In the genomic region with DNA sequence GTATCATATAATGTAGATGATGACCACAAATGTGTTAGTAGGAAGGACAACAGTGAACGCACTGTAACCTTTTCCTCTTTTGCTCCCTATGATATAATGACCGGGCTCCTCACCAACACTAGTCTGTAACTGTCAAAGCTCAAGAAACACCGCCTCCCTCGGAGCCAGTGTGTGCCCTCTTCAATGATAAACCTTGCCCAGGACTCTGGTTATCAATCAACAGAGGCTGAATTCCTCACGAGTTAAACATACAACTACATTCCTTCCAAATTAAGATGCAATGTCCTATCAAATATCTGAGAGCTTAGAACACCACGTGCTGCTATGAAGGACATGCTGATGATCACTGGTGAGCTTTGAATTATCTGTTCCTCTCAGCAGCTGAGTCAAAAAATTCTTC, we compare ENCODE assay signal across 31 mouse cellular contexts. TPM values are rescaled to one million over a fixed set of nuclear protein-coding genes. Genes with fewer than 3 reads are reported as not detected.
DNase-seq lines count a peak whose midpoint lies in the region; ATAC-seq and TF ChIP-seq lines count a peak whose summit lies in the region.
"Had no signal": no experiment of that assay in that cellular context is flagged by ENCODE, and none has a peak within 500 bp of the region (broad histone marks: within the 10 kb centered on the region; RNA-seq: fewer than 3 reads in every experiment).

No protein-coding gene starts in this region.

- H3K27me3 ChIP-seq in kidney, embryonic 15.5 days: no peaks in the 10 kb centered on the region
- no peaks in the 10 kb centered on the region for H3K27me3 ChIP-seq in kidney, embryonic 14.5 days (ENCODE audit: control insufficient read depth, insufficient read depth, low read length)
- no peaks in the 10 kb centered on the region for H3K27me3 ChIP-seq in forebrain, postnatal 0 days (ENCODE audit: insufficient read depth, low read length)
- H3K27me3 ChIP-seq: CH12.LX; embryonic facial prominence, embryonic 13.5 days; forebrain, embryonic 13.5 days; heart, embryonic 12.5 days; heart, embryonic 15.5 days; hindbrain, embryonic 13.5 days; Patski had no signal

- DNase-seq in kidney, adult 18-20 months: peak; percentile 23
- DNase-seq in kidney, postnatal 14 days: peak; percentile 71
- DNase-seq in forebrain, postnatal 0 days: no peak
- no peak for DNase-seq in layer of hippocampus, postnatal 10 days (ENCODE audit: low spot score in 2 of 2)
- no peak for DNase-seq in left cerebral cortex, postnatal 25 days (ENCODE audit: low spot score in 2 of 2)
- DNase-seq: adrenal gland, postnatal 10 days; adrenal gland, postnatal 36 days; B cell, adult 2 months; cerebellum, adult 2 months; cerebellum, adult 9-11 months; cerebellum, postnatal 25 days; gastrocnemius, adult 2 months; gastrocnemius, postnatal 14 days; heart, adult 18-20 months; heart, postnatal 10 days; heart, postnatal 36 days had no signal

- no peak overlapping the region for H3K27ac ChIP-seq in kidney, embryonic 15.5 days
- H3K27ac ChIP-seq in kidney, embryonic 14.5 days (ENCODE audit: low read depth, low read length): no peak overlapping the region
- H3K27ac ChIP-seq in forebrain, postnatal 0 days (ENCODE audit: low read depth, low read length): no peak overlapping the region
- H3K27ac ChIP-seq: embryonic facial prominence, embryonic 10.5 days; embryonic facial prominence, embryonic 13.5 days; forebrain, embryonic 13.5 days; gastrocnemius, adult 2 months; heart, embryonic 15.5 days; hindbrain, embryonic 10.5 days; hindbrain, embryonic 13.5 days had no signal

- intact Hi-C loops in left cerebral cortex, postnatal 25 days (cut with DNase I): no loop called here

- no peaks in the 10 kb centered on the region for H3K9me3 ChIP-seq in kidney, embryonic 15.5 days (replicated peaks)
- no peaks in the 10 kb centered on the region for H3K9me3 ChIP-seq in kidney, embryonic 14.5 days (ENCODE audit: control insufficient read depth, low read length)
- no peaks in the 10 kb centered on the region for H3K9me3 ChIP-seq in forebrain, postnatal 0 days (ENCODE audit: low read length)
- H3K9me3 ChIP-seq: embryonic facial prominence, embryonic 10.5 days; embryonic facial prominence, embryonic 13.5 days; forebrain, embryonic 13.5 days; G1E; heart, embryonic 12.5 days; heart, embryonic 15.5 days; hindbrain, embryonic 10.5 days; hindbrain, embryonic 13.5 days had no signal

- H3K36me3 ChIP-seq in kidney, embryonic 15.5 days: peaks cover 45% of the 10 kb centered on the region
- peaks cover 46% of the 10 kb centered on the region for H3K36me3 ChIP-seq in kidney, embryonic 14.5 days (ENCODE audit: control insufficient read depth, insufficient read depth, low read length)
- H3K36me3 ChIP-seq in forebrain, postnatal 0 days (ENCODE audit: insufficient read depth): peaks cover 30% of the 10 kb centered on the region

- H3K4me3 ChIP-seq in kidney, embryonic 15.5 days (replicated peaks): no peak overlapping the region
- H3K4me3 ChIP-seq in kidney, embryonic 14.5 days (ENCODE audit: low read length): no peak overlapping the region
- H3K4me3 ChIP-seq in forebrain, postnatal 0 days (ENCODE audit: low read depth, low read length): no peak overlapping the region
- H3K4me3 ChIP-seq: embryonic facial prominence, embryonic 10.5 days; embryonic facial prominence, embryonic 13.5 days; erythroblast, embryonic 14.5 days; forebrain, embryonic 13.5 days; gastrocnemius, adult 2 months; heart, embryonic 12.5 days; heart, embryonic 15.5 days; hindbrain, embryonic 10.5 days; hindbrain, embryonic 13.5 days had no signal

- ATAC-seq in kidney, embryonic 15.5 days (replicated peaks; ENCODE audit: low FRiP score): no peak
- ATAC-seq in kidney, embryonic 14.5 days (ENCODE audit: low FRiP score, low TSS enrichment): 0 out of 2 replicates have a peak, but pooled peaks have one; percentile 35
- ATAC-seq in forebrain, postnatal 0 days: no peak
- ATAC-seq: forebrain, embryonic 13.5 days; forebrain, embryonic 16.5 days; hindbrain, embryonic 16.5 days; Patski had no signal

- H3K4me1 ChIP-seq in kidney, embryonic 15.5 days: peaks cover 5% of the 10 kb centered on the region
- H3K4me1 ChIP-seq in kidney, embryonic 14.5 days (ENCODE audit: control insufficient read depth, insufficient read depth, low read length): no peaks in the 10 kb centered on the region
- no peaks in the 10 kb centered on the region for H3K4me1 ChIP-seq in forebrain, postnatal 0 days (ENCODE audit: insufficient read depth)
- H3K4me1 ChIP-seq: embryonic facial prominence, embryonic 10.5 days; embryonic facial prominence, embryonic 13.5 days had no signal

- H3K9ac ChIP-seq in kidney, embryonic 15.5 days: no peak overlapping the region
- H3K9ac ChIP-seq in kidney, embryonic 14.5 days (ENCODE audit: low read depth, low read length): no peak overlapping the region
- no peak overlapping the region for H3K9ac ChIP-seq in forebrain, postnatal 0 days
- H3K9ac ChIP-seq: embryonic facial prominence, embryonic 13.5 days; forebrain, embryonic 13.5 days; heart, embryonic 12.5 days; heart, embryonic 15.5 days; hindbrain, embryonic 13.5 days had no signal

- 83% methylated on average over 6 of the region's 6 CpGs for WGBS in kidney, embryonic 15.5 days
- 83% methylated on average over 6 of the region's 6 CpGs for WGBS in kidney, embryonic 14.5 days
- WGBS in forebrain, postnatal 0 days: 96% methylated on average over 6 of the region's 6 CpGs

- TF ChIP-seq CTCF in forebrain, postnatal 0 days (IDR thresholded peaks at IDR 0.05; ENCODE audit: low read depth): no peak

- no peak overlapping the region for H3K4me2 ChIP-seq in kidney, embryonic 15.5 days
- H3K4me2 ChIP-seq in kidney, embryonic 14.5 days (replicated peaks; ENCODE audit: low read depth, low read length): no peak overlapping the region
- H3K4me2 ChIP-seq in forebrain, postnatal 0 days (ENCODE audit: low read depth): no peak overlapping the region
- H3K4me2 ChIP-seq: embryonic facial prominence, embryonic 13.5 days; forebrain, embryonic 13.5 days; heart, embryonic 12.5 days; heart, embryonic 15.5 days; hindbrain, embryonic 13.5 days had no signal

RNA-seq across cellular contexts. Expression of a gene that starts 32.5 kb away (rescaled TPM):
- polyA plus RNA-seq in kidney, embryonic 15.5 days (2015; fragmentation: Nextera tagmentation; extraction: Ambion mirVana): 31.5 and 32.8 TPM in 2 replicates
- polyA plus RNA-seq in kidney, embryonic 14.5 days (2014; fragmentation: Nextera tagmentation; extraction: Ambion mirVana): 27.9 and 43.1 TPM in 2 replicates
- 46.9 and 67.7 TPM in 2 replicates for total RNA-seq in forebrain, postnatal 0 days (2014; rRNA removed)
- polyA plus RNA-seq in forebrain, postnatal 0 days (2015; fragmentation: Nextera tagmentation; extraction: Ambion mirVana): 19.0 and 26.1 TPM in 2 replicates
- total RNA-seq in layer of hippocampus, postnatal 10 days (2021): 10 to 100 TPM; 70.1 to 78.8 TPM
- total RNA-seq in left cerebral cortex, postnatal 25 days (2021): 10 to 100 TPM; 91.8 to 94.1 TPM

Comparison
In these comparisons a context has a peak if more than half of its experiments do, and no peak if none do; other contexts are left out.
1. DNase-seq: peak in kidney, adult 18-20 months (single experiment) and kidney, postnatal 14 days (single experiment); none in forebrain, postnatal 0 days (single experiment), layer of hippocampus, postnatal 10 days (0 of 2) and left cerebral cortex, postnatal 25 days (0 of 2).